Mouse (Mus musculus): ENCODE data around the gene Jam2. TPM values are rescaled to one million over a fixed set of nuclear protein-coding genes. Genes with fewer than 3 reads are reported as not detected.

The Jam2 gene
- polyA plus RNA-seq, 1 experiment = 4.1 TPM

DNA sequence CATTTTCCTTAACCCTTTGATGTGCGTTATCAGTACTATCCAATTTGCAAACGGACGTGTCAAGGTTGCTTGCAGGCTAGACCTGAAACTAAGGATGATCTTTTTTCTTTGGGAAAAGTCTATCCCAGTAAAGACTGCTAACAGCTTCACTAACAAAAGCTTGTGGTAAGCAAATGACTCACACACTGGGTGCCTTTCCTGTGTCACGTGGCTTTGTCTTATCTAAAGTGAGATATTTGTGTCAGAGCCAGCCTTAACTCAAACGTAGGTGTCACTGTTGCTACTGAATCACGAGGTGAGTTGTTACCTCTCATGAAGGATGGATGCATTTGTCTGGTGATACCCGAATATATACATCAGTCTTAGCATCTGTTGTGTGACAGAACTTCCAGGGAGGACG is 90.7 kb downstream of the Jam2 start:
- Histone ChIP-seq H3K4me3 (ENCODE audit: control insufficient read depth, insufficient read depth, low read length) (no peak overlapping the region), H3K4me1 (replicated peaks; ENCODE audit: control insufficient read depth, insufficient read depth, low read length) (no peaks in the 10 kb centered on the region), H3K36me3 (ENCODE audit: control insufficient read depth, insufficient read depth, low read length) (peaks cover 24% of the 10 kb centered on the region), H3K27me3 (ENCODE audit: control insufficient read depth, insufficient read depth, low read length) (no peaks in the 10 kb centered on the region), H3K27ac (ENCODE audit: control insufficient read depth, insufficient read depth, low read length) (no peak overlapping the region)
- 96% methylated on average over 8 of the region's 8 CpGs for WGBS
- DNase-seq = no peak
- TF ChIP-seq POLR2A (IDR thresholded peaks at IDR 0.05; ENCODE audit: control insufficient read depth, extremely low read depth, insufficient read depth, low read length, poor library complexity) (no peak), CTCF (IDR thresholded peaks at IDR 0.05; ENCODE audit: borderline replicate concordance, control insufficient read depth, extremely low read depth, insufficient read depth, low read length, poor library complexity) (no peak)

DNA sequence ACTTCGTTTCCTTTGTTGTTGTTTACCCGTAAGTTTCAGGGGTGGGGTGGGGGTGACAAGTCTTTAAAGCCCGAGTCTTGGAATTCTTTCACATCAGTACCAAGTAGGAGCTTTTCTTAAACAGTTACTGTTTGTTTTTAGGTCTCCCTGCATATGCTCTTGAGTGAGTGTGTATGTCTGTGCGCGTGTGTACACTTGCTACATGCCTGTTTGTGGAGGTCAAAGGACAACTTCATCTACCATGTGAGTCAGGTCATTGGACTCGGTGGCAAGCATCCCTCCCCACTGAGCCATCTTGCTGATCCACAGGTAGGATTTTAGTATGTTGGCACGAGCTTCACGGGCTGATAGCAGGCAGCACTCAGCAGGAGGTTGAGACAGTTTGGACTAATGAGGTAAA is 99.9 kb downstream of the Jam2 start:
- 92% methylated on average over 8 of the region's 8 CpGs for WGBS
- Histone ChIP-seq H3K4me1 (replicated peaks; ENCODE audit: control insufficient read depth, insufficient read depth, low read length) (no peaks in the 10 kb centered on the region), H3K4me3 (ENCODE audit: control insufficient read depth, insufficient read depth, low read length) (no peak overlapping the region), H3K27me3 (ENCODE audit: control insufficient read depth, insufficient read depth, low read length) (no peaks in the 10 kb centered on the region), H3K27ac (ENCODE audit: control insufficient read depth, insufficient read depth, low read length) (no peak overlapping the region), H3K36me3 (ENCODE audit: control insufficient read depth, insufficient read depth, low read length) (no peaks in the 10 kb centered on the region)
- DNase-seq = no peak
- TF ChIP-seq CTCF (IDR thresholded peaks at IDR 0.05; ENCODE audit: borderline replicate concordance, control insufficient read depth, extremely low read depth, insufficient read depth, low read length, poor library complexity) (no peak), POLR2A (IDR thresholded peaks at IDR 0.05; ENCODE audit: control insufficient read depth, extremely low read depth, insufficient read depth, low read length, poor library complexity) (no peak)

DNA sequence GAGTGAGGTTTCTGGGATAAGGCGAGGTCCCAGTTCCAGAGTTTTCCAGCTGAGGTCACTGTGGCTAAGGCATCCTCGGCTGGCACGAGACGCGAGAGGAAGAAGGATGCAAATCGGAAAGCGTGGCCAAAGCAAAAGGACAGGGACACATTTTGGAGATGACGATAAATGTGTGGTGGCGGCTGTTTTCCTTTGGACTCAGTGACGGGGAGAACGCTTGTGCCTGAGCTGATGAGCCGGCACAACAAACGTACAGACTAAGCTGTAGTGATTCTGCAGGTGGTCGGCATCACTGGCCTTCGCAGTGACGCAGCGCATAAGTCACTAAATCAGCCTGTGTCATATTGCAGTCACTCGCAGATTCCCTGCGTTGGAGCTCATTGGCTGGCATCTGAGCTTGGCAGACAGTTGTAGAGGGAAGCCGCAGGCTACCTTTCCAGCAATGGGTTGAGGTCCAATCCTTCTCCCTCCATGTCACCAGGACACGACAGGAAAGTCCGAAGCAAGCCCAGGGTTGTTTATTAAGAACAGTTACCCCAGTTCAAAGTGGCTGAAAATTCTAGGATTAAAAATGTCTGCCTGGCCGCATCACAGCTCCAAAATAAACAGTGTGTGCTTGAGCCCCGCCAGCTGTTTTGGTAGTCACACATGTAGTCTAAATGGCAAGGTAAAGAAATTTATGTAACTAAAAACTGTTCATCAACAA is 101.2 kb downstream of the Jam2 start:
- Histone ChIP-seq H3K27me3 (ENCODE audit: control insufficient read depth, insufficient read depth, low read length) (no peaks in the 10 kb centered on the region), H3K36me3 (ENCODE audit: control insufficient read depth, insufficient read depth, low read length) (no peaks in the 10 kb centered on the region), H3K4me1 (replicated peaks; ENCODE audit: control insufficient read depth, insufficient read depth, low read length) (no peaks in the 10 kb centered on the region), H3K4me3 (ENCODE audit: control insufficient read depth, insufficient read depth, low read length) (no peak overlapping the region), H3K27ac (ENCODE audit: control insufficient read depth, insufficient read depth, low read length) (no peak overlapping the region)
- WGBS = 88% methylated on average over 24 of the region's 24 CpGs
- no peak for DNase-seq
- TF ChIP-seq POLR2A (IDR thresholded peaks at IDR 0.05; ENCODE audit: control insufficient read depth, extremely low read depth, insufficient read depth, low read length, poor library complexity) = no peak
- no peak for TF ChIP-seq CTCF (IDR thresholded peaks at IDR 0.05; ENCODE audit: borderline replicate concordance, control insufficient read depth, extremely low read depth, insufficient read depth, low read length, poor library complexity)

Other genes starting within 250 kb of the Jam2 start
- gene Mrpl39, start 38.4 kb upstream of the Jam2 start, polyA plus RNA-seq (2012; rRNA removed) = 12.3 and 15.1 TPM in 2 replicates
- 13.0 TPM in 2 replicates for gene Gabpa, start 60.8 kb downstream of the Jam2 start, polyA plus RNA-seq (2012; rRNA removed)
- 214 and 216 TPM in 2 replicates for gene Atp5j, start 61.5 kb downstream of the Jam2 start, polyA plus RNA-seq (2012; rRNA removed)

Data from thymus, adult 2 months (tissue).